Mouse (Mus musculus): ENCODE measurements at regions not wholly inside any gene's neighbourhood (a gene's known extent, or its start where the extent isn't known, plus 50 kb on each side); places are given as distances from the start of the nearest gene placed in this dataset.

GRCm38 (mm10) chr5:106102255-106102654 lies 225.9 kb downstream of the Zfp326 start:
- TF ChIP-seq CTCF (IDR thresholded peaks at IDR 0.05; ENCODE audit: borderline replicate concordance, extremely low read depth, insufficient read depth, insufficient read length) = no peak
- no peak for TF ChIP-seq POLR2A (IDR thresholded peaks at IDR 0.05; ENCODE audit: borderline replicate concordance, extremely low read depth, insufficient read depth, insufficient read length, poor library complexity, severe bottlenecking)
